Comparison of ENCODE assay signal across 8 mouse cellular contexts in the genomic region with DNA sequence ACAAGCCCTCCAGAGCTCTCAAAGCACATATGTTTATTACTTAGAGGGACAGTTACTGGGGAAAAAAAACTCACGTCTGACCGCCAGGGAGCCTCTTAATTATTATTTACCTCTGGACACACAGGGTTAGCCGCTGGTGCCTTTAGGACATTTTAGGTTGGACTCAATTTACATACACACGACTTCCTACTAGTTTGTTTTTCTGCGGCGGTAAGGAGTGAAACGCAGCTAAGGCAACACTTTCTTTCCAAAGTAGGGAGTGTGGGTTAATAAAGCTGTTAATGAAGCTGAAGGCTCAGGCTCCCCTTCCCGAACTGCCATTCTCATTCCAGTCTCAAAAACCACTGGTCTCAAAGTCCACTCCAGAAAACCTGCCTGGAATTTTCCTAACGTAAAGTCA.
DNase-seq lines count a peak whose midpoint lies in the region; ATAC-seq lines count a peak whose summit lies in the region.

No protein-coding gene starts in this region.

- peaks cover 31% of the 10 kb centered on the region for H3K36me3 ChIP-seq in heart, embryonic 14.5 days (ENCODE audit: control insufficient read depth, insufficient read depth, low read length)
- no peaks in the 10 kb centered on the region for H3K36me3 ChIP-seq in hindbrain, embryonic 15.5 days
- no peaks in the 10 kb centered on the region for H3K36me3 ChIP-seq in midbrain, embryonic 11.5 days (ENCODE audit: control insufficient read depth, insufficient read depth, low read length)

- peak overlapping the region; percentile 78 for H3K4me2 ChIP-seq in heart, embryonic 14.5 days (ENCODE audit: low read length)
- peak overlapping the region; percentile 71 for H3K4me2 ChIP-seq in hindbrain, embryonic 15.5 days
- peak overlapping the region; percentile 45 for H3K4me2 ChIP-seq in midbrain, embryonic 11.5 days

- WGBS in heart, embryonic 14.5 days: 3% methylated on average over 9 of the region's 9 CpGs
- 1% methylated on average over 9 of the region's 9 CpGs for WGBS in hindbrain, embryonic 15.5 days
- WGBS in midbrain, embryonic 11.5 days: 5% methylated on average over 9 of the region's 9 CpGs

- no peaks in the 10 kb centered on the region for H3K9me3 ChIP-seq in heart, embryonic 14.5 days (ENCODE audit: control insufficient read depth, low read length)
- H3K9me3 ChIP-seq in hindbrain, embryonic 15.5 days: no peaks in the 10 kb centered on the region
- peaks cover 4% of the 10 kb centered on the region; the same call in 1 of the 2 replicates for H3K9me3 ChIP-seq in midbrain, embryonic 11.5 days (ENCODE audit: control insufficient read depth, low read length)

- no peak for ATAC-seq in heart, embryonic 14.5 days (ENCODE audit: insufficient number of reproducible peaks, insufficient read depth, low FRiP score, low read depth)
- ATAC-seq in hindbrain, embryonic 15.5 days (ENCODE audit: low FRiP score, low read depth): no peak
- ATAC-seq in midbrain, embryonic 11.5 days (ENCODE audit: low FRiP score): no peak

- H3K4me3 ChIP-seq in heart, embryonic 14.5 days (ENCODE audit: control insufficient read depth in 1 of 2, insufficient read depth in 1 of 2, low read depth in 1 of 2, low read length in 2 of 2): peak overlapping the region; percentile 64 to 71
- peak overlapping the region; percentile 38 for H3K4me3 ChIP-seq in hindbrain, embryonic 15.5 days
- H3K4me3 ChIP-seq in midbrain, embryonic 11.5 days (ENCODE audit: low read depth, low read length): peak overlapping the region; percentile 10

- H3K27me3 ChIP-seq in heart, embryonic 14.5 days (ENCODE audit: control insufficient read depth, insufficient read depth, low read length): no peaks in the 10 kb centered on the region
- no peaks in the 10 kb centered on the region for H3K27me3 ChIP-seq in hindbrain, embryonic 15.5 days
- H3K27me3 ChIP-seq in midbrain, embryonic 11.5 days (ENCODE audit: control insufficient read depth, insufficient read depth, low read length): no peaks in the 10 kb centered on the region

- H3K4me1 ChIP-seq in heart, embryonic 14.5 days (ENCODE audit: control insufficient read depth in 2 of 2, insufficient read depth in 2 of 2, low read length in 2 of 2): peaks cover 19 to 57% of the 10 kb centered on the region in 2 experiments
- peaks cover 26% of the 10 kb centered on the region for H3K4me1 ChIP-seq in hindbrain, embryonic 15.5 days (replicated peaks)
- peaks cover 15% of the 10 kb centered on the region for H3K4me1 ChIP-seq in midbrain, embryonic 11.5 days (ENCODE audit: control insufficient read depth, insufficient read depth, low read length)

- DNase-seq in heart, adult 8-10 months (ENCODE audit: low spot score): no peak
- DNase-seq in adipocyte (ENCODE audit: low spot score): peak; percentile 62
- no peak for DNase-seq in midbrain, embryonic 11.5 days (ENCODE audit: low spot score, missing footprints)
- no peak for DNase-seq in retina, embryonic 14.5 days (ENCODE audit: low spot score)
- no peak for DNase-seq in layer of hippocampus, postnatal 36 days
- no peak for DNase-seq in left cerebral cortex, adult 18-20 months (ENCODE audit: low spot score in 2 of 2)

- H3K9ac ChIP-seq in heart, embryonic 14.5 days (ENCODE audit: low read length): peak overlapping the region; percentile 88
- H3K9ac ChIP-seq in hindbrain, embryonic 15.5 days: peak overlapping the region; percentile 17
- H3K9ac ChIP-seq in midbrain, embryonic 11.5 days (ENCODE audit: low read length): peak overlapping the region; percentile 31; the same call in 1 of the 2 replicates

- H3K27ac ChIP-seq in heart, embryonic 14.5 days (replicated peaks in 1 of 2; ENCODE audit: control insufficient read depth in 1 of 2, insufficient read depth in 1 of 2, low read depth in 2 of 2, low read length in 2 of 2): peak overlapping the region; percentile 92 to 98
- H3K27ac ChIP-seq in hindbrain, embryonic 15.5 days (replicated peaks): peak overlapping the region; percentile 75
- H3K27ac ChIP-seq in midbrain, embryonic 11.5 days (ENCODE audit: low read depth, low read length): no peak overlapping the region

Comparison
In these comparisons a context has a peak if more than half of its experiments do, and no peak if none do; other contexts are left out.
1. H3K4me3 ChIP-seq: peak in every context shown above with its lines; median percentile 68 in heart, embryonic 14.5 days; 38 in hindbrain, embryonic 15.5 days; 10 in midbrain, embryonic 11.5 days.
2. H3K9ac ChIP-seq: peak in every context shown above with its lines; median percentile 88 in heart, embryonic 14.5 days; 31 in midbrain, embryonic 11.5 days; 17 in hindbrain, embryonic 15.5 days.